Mouse (Mus musculus) retina, embryonic 14.5 days (tissue): ENCODE results near the gene Rsrc1.
"Not testable (repeated sequence)": the region's sequence is repeated elsewhere in the genome, so short reads cannot be mapped to it uniquely, and the experiment has no call there.

ENCODE experiments used
- DNase-seq: peaks from one replicate; pipeline ENCODE4 v3.0.0-alpha.2; 2015; ENCODE audit warnings: low spot score

Gene Rsrc1

DNA sequence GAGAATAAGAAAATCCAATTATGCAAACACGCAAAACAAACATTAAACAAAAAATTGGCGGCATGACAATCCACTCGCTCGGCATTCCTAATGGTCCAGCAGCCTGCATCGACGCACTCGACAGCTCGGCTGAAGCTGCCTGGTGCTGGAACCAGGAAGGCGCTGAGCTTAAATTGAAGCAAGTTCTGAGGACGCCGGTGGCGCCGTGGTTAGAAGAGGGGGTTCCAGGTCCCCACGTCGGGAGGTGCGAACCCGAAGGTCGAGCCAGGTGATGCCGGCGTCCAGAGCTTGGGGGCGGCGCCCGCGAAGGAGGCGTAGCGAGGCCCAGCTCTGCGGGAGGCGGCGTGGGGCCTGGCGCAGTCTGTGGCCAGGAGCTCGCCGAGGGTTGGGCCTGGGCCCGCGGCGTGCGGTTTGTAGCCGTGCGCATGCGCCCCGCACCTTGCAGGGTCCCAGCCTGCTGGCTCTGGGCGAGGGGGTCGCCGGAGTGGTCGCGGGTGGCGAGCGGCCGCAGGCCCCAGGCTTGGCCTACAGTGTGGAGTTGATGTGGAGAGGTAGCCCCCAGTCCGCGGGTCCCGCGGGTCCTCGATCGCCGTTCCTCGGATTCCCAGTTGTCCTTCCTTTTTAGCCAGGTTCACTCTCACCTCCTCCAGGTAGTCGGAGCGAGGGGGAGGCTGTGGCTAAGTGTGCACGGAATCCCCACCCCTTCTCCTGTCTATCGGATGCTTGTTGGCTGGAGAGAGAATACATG lies 4.5 kb downstream of the Rsrc1 start:
- DNase-seq, result peak; percentile 84

DNA sequence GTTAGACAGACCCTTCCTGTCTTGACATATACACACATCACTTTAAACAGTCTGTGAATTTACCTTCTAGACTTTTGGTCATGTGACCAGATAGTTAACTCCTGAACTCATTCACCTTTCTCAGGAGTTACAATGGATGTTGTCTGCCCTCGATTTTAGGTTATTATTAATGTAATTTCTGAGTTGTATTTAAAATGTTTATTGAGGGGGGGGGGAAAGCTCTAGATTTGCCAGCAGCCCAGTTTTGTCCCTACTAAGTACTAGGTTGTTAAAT lies 5.0 kb downstream of the Rsrc1 start:
- DNase-seq, result no peak

DNA sequence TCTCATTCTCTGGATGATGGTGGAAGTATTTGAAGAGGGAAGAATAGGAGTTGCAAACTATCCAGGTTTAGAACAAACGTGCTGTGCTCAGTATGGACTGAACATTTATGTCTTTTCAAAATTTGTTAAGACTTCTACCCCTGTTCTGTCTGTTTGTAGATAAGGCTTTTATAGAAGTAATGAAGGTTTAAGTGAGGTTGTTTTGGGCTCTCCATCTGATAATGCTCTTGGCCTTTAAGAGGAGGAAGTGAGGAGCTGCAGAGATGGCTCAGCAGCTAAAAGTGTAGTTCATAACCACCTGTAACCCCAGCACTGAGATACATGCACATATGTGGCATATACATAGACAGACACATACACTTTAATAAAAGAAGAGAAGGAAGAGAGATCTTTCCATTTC lies 15.6 kb downstream of the Rsrc1 start:
- DNase-seq, result no peak

DNA sequence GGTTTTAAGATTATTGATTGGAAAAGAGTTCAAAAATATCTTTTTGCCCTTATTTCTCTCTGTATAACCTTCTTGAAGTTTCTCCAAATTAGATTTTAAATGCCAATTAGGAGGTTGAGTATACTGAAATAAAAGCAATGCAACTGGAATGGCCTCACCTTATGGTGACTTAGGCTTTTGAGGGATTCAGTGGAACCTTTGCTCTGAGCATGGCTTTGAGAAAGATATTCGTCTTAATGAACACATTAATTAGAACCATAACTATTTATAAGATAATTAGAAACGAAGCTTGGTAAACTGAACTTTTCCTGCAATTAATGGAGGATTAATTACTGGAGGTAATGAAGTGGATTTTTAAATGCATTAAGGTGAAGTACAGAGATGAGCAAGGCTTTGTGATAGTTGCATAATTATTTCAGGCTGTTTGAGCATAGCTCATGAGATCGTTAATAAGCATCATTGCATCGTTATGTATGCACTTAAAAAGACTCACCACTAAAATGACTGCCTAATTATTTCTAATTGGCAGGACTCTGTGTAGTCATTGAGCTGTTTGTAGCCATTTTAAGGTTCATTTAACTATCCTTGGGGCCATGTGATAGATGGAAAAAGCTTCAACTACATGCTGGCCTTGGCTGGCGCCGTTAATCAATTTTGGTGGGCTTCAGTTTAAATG lies 55.3 kb downstream of the Rsrc1 start:
- peak; percentile 65 for DNase-seq

DNA sequence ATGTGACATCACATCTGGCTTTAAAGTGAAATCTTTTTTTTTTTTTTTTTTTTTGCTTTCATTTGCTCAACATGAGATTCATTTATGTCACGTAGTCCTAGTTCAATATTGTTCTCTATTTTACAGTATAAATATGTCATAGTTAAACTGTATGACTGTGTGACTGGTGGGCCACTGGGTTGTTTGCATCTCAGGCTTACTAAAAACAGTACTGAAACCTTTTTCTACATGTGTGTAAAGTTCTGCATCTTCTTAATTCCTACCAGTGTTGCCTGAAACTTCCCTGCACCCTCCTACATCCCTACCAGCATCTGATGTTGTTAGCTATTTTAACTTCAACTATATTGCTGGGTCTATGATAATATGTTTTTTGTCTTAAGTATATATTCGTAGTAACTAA lies 78.6 kb downstream of the Rsrc1 start:
- no peak for DNase-seq

DNA sequence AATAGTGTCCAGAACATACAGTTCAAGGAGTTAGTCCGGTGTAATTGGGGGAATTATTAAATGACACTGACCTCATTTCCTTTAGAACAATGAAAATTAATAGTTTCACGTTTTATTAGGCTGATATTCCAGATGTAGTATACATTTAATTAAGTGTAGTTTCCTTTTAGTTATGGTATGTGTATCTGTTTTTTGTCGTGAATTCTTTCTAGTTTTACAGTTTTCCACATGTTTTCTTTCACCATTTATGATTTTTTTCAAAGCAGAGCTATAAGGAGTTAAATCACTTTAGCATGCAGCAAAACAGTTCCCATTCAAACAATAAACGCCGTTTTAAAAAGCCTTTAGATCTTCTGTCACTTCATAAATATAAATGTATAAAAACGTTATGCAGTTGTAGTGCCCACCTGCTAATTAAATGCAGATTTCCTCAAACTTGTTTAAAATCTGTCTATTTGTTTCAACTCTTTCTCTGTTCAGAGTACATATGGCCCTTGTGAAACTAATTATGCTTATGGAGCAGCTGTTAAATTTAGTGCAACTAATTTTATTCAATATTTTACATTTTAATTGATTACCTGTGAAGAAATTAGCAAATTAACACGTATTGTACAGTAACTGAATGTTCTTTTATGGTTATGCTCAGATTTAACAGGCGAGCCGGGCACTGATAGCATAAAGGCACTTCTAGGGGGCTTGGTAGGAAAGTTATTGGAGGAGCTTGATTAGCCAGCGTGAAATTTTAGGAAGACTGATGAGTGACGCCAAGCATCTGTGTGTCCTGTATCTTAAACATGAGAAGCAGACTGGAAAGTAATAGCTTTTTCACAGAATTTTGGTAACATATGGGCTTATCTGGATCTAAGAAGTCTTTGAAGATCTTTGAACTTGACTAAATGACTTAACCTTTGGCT lies 89.6 kb downstream of the Rsrc1 start:
- no peak for DNase-seq

DNA sequence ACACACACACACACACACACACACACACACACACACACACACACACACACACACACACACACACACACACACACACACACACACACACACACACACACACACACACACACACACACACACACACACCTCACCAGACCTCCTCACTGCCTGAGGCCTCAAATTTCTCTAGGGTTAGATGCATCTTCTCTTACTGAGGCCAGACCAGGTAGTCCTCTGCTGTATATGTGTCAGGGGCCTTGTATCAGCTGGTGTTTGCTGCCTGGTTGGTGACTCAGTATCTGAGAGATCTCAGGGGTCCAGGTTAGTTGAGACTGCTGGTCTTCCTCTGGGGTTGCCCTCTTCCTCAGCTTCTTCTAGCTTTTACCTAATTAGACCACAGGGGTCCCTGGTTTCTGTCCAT lies 92.5 kb downstream of the Rsrc1 start:
- not testable (repeated sequence) for DNase-seq

DNA sequence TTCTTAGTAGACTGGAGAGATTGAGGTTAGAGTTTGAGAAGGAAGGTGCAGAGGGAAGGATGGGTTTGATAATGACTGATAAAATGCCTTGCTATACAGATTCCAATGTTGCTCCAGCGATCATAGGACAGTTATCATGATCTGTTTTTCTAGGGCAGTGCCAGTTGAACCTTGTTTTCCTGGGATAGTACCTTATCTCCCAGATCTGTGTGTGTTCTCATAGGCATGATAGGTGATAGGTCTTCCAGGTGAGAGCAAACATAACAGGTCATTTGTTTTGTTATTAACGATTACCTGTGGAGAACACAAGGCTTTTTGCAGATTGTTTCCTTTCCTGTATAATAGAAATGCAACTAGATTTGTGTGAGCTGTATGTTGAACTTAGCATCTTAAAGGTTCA lies 94.3 kb downstream of the Rsrc1 start:
- DNase-seq, result no peak

DNA sequence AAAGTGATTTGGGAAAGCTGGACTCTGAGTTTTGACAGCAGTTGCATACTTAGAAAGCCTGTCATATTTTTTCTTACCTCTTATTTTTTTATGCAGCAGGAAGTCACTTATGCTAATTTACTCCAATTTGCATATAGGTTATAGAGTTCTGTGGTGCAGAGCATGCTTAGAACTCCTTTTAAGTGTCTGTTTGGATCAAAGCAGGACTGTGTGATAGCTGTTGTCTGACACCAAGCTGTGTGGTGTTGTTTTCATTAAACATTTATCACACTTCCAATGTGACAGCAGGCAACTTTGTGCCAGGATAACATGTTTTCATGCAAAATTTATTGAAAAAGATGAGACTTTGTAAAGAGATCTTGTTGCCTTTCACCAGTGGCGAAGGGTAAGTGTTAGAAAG lies 103.6 kb downstream of the Rsrc1 start:
- DNase-seq, result no peak

DNA sequence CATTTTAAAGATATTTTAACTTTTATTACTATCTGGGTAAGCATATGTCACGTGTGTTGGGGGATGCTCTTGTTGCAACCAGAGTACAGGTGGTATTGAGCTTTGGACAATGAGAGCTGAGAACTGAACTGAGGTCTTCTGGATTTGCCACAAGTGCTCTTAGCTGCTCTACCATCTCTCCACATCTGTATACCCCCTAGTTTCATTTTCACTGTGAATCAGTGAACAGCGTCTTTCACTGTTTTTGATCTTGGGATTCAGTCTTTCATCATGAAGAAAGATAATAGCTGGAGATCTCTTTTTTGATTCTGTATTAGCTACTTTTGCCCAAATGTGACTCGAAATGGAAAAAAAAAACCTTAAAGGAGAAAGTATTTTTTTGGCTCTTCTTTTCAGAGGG lies 127.2 kb downstream of the Rsrc1 start:
- DNase-seq, result no peak

DNA sequence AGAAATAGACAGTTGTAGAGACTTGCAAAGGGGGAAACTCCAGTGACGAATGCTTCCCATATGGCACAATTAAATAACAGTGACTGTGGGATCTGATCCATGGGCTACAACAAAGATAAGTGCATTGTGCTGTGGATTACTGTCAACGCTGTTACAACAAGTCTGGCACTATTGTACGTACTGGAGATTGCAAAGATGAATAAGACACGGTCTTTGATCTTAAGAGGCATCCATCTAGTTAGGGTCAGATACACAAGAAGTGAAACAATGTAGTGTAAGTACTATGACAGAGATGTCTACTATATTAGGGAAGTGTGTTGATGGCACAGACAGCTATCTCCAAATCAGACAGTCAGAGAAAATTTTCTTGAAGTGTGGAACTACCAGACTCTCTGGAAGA lies 135.1 kb downstream of the Rsrc1 start:
- DNase-seq, result no peak

DNA sequence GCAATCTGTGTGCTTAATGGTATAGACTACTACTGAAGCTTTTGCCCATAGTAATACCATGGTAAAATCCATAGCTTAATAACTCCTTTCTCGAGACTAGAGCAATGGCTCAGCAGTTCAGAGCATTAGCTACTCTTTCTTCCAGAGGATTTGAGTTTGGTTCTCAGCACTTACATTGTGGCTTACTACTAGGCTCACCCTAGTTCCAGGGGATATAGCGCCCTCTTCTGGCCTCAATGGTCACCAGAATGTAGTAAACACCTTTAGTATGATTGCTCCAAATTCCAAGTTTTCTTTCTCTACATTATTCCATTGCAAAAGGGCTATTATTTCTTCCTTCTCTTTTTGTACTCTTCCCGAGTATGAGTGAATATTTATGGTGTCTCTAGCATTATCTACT lies 151.3 kb downstream of the Rsrc1 start:
- no peak for DNase-seq

DNA sequence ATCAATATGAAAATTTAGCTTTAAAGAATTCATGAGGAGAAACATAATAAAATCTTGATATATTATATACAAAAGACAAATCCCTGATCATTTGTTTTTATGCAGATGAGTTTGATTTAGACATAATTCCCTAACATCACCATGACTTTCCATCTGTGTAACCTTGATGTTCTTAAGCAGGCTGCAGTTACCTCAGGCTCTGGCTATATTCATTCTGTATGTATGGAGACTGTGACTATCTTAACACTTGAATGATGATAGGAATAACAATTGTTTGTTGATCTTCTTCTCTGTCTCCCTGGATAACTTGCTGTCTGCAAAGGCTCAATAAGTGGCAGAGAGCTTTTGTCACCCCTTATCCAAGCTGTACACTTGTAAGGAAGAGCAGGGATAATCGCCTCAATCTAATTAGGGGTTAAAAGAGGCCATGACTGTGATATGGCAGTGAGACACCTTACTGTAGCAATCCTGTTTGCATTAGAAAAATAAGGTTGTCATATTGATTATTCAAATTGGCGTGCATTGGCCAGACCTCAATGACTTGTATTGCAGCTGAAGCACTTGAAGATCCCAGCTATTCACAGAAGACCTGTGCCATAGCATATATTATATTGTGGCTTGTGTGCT lies 154.7 kb downstream of the Rsrc1 start:
- peak; percentile 24 for DNase-seq

DNA sequence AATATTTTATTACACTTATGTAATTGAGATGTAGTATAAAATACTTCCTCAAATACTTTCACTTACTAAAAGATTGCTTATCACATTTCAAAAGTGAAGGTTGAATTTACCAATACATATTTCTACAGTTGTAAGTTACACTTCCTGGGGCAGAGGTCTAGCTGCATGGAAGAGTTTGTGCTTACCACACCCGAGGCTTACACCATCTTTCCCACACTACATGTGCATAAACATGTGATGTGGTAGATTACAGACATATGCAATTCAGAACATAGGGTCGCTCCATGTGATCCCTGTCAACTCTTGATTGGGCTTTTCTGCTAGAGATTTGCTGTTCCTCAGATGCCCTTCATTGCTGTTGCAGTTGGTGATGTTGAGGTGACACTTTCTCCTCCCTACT lies 163.8 kb downstream of the Rsrc1 start:
- no peak for DNase-seq

DNA sequence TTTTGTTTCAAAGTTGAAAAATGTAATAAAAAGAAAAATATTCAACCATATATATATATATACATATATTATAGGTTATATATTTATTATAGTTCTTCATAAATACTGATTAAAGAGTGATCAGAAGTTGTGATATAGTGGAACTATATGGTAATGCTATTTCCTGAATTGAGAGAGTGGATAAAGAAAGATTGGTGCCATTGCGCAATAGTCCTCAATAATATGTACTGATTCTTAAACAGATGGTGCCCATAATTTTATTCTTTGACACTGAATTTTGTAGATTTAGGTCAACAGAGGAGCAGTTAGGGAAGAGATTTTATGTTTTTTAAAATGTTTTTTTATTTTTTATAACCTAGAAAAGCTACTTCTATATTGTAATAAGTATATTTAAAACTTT lies 165.1 kb downstream of the Rsrc1 start:
- DNase-seq, result no peak

DNA sequence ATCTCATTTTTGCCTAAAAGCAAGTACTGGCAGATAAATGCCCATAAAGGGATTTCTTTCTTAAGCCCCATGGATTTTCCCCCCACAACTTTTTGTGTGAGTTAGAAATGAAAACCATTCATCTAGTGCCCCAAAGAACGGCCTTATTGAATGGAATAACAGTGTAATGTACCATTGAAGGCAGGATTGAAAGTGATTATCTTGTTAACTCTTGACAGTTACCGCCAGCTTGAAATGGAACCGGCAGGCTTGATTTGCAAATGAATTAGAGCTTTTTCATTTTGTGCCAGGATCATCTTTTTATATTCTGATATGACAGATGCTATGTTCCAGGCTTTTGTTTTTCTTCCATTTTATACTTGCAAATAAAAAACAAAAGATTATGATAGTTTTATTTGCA lies 166.1 kb downstream of the Rsrc1 start:
- DNase-seq, result no peak

DNA sequence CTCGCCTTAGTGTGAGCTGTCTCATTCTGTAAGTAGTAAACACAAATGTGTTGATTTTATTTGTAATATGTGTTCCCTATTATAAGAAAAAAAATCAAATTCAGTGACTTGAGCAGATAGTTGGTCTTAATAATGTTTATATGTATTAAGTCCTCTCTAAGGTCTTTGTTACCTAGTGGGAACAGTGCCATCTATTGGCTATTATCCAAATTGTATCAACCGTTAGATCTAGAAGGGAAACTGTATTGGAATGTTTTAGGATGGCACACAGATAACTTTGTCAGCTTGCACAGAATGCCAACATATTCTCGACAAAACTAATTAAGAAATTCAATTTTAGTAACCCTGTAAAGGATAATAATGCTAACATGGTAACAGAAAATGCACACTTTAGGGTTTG lies 216.0 kb downstream of the Rsrc1 start:
- peak; percentile 74 for DNase-seq

DNA sequence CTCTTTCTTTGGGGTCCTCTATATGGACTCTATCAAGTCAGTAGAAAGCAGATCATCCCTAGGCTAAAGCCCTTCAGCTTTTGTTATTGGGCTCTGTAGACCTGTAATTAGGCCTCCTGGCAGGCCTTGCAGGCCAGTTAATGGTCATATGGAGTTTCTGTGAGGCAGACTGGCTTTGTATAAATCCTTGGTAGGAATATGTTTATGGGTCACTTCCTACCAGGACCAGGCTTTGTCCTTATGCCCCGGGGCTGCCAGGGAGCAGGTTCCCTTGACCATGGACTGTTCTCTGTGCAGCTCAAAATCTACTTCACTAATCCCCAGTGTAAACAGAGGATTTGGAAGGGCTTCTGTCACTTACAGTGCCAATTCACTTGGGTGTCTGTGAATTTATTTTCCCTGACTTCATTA lies 231.9 kb downstream of the Rsrc1 start:
- DNase-seq, result peak; percentile 62

DNA sequence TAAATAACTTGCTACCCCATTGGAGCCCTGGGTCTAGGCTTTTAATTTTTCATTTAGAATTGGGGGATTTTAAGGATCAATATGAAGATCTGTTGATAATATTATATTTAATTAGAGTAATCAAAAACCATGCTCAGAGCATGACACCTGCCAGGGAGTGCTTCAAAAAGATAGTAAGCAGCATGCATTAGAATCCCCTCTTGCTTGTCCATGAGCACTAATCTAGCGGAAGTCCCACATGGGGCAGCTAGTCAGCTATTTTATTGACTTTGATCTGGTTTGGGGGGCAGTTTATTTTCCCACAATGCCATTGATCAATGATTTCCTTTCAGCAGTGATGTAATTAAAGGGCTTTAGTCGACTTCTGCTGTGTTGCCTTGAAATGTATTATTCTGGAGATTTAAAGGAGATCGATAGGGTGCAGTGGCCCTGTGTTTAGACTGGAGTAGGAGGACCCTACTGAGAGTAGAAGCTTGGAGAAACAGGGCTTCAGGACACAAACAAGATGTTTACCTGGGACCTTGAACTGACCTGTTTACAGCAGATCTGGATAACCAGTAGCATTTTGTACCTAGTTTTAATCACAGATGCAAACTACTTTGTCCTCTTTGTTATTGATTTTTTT lies 251.5 kb downstream of the Rsrc1 start:
- DNase-seq, result no peak

DNA sequence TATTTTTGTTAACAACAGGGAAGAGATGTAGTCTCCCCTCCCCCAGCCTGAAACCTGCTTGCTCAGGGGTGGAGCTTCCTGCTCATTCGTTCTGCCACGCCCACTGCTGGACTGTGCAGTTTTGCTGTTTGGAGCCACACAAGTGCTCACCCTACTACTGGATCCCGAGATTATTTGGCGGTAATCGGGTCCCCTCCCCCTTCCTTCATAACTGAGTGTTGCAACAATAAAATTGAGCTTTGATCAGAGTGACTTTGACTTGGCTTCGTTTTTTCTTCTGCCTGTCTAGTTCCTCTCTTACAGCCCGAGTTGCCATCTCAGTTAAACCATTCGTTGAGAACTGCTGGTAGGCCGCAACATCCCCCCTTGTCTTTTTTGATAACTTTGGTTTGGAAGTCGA lies 261.3 kb downstream of the Rsrc1 start:
- DNase-seq, result not testable (repeated sequence)

DNA sequence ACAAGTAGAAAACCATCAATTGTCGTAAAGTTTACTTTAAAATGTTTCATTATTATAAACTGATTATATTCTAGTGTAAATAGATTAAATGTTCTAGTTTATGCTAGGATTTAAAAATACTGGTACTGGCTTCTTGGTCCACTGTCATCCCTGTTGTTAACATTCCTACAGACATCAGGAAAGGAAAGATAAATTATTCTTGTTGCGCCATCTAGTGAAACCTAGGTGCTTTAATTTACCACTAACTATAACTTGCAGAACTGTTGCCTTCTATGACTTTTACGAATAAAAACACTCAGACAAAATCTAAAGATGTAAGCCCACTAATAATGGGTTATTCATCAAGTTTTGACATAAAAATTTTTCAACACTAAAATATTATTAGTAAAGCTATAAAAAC lies 286.3 kb downstream of the Rsrc1 start:
- DNase-seq, result peak; percentile 56

DNA sequence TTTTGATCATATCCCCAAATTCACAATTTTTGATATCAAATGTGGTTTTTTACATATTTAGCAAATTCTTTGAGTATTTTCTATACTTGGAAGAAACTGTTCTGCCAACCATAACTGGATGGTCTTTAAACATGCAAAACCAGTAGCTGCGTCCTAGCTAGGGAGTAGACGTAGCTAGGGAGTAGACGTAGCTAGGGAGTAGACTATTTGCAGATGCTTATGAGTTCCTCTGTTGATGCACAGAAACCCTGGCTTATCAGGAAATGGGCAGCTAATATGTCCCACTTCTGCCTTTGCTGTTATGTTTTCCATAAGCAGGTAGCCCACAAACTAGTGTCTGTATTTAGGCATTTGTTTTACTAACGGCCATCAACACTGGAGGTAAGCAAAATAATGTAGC lies 298.6 kb downstream of the Rsrc1 start:
- DNase-seq, result no peak
